Mouse (Mus musculus): ENCODE data around the gene Rbfox2.

GRCm38 (mm10) chr15:77104349-77105158 is 202.2 kb downstream of the Rbfox2 start:
- TF ChIP-seq POLR2A (IDR thresholded peaks at IDR 0.05; ENCODE audit: borderline replicate concordance, insufficient read depth, low read length), result no peak
- no peak for TF ChIP-seq CTCF (IDR thresholded peaks at IDR 0.05; ENCODE audit: borderline replicate concordance, insufficient read depth, low read depth, low read length)

All from cerebellum, adult 2 months (tissue).